Mouse (Mus musculus): ENCODE measurements at regions not wholly inside any gene's neighbourhood (a gene's known extent, or its start where the extent isn't known, plus 50 kb on each side); places are given as distances from the start of the nearest gene placed in this dataset.

- no peaks in the 10 kb centered on the region for H3K36me3 ChIP-seq (ENCODE audit: control insufficient read depth, insufficient read depth, low read length)
- 64% methylated on average over 2 of the region's 2 CpGs for WGBS
- no peak overlapping the region for H3K9ac ChIP-seq (ENCODE audit: low read length)
- ATAC-seq (ENCODE audit: low FRiP score, low TSS enrichment) (no peak), DNase-seq (ENCODE audit: low spot score) (no peak)
- no peak overlapping the region for H3K4me2 ChIP-seq (replicated peaks; ENCODE audit: low read depth)
- H3K9me3 ChIP-seq (ENCODE audit: control insufficient read depth, low read length), result no peaks in the 10 kb centered on the region
- H3K4me3 ChIP-seq (ENCODE audit: low read depth, low read length), result no peak overlapping the region
- no peaks in the 10 kb centered on the region for H3K27me3 ChIP-seq (ENCODE audit: control insufficient read depth, insufficient read depth, low read length)
- no peaks in the 10 kb centered on the region for H3K4me1 ChIP-seq (replicated peaks; ENCODE audit: control insufficient read depth, insufficient read depth)
- H3K27ac ChIP-seq (replicated peaks), result no peak overlapping the region
- TF ChIP-seq CTCF (IDR thresholded peaks at IDR 0.05; ENCODE audit: low read depth), result no peak
- no peak for TF ChIP-seq EP300 (optimal IDR thresholded peaks at IDR 0.05)
Measured at GRCm38 (mm10) chr1:187484821-187485220, 123.8 kb upstream of the Esrrg start.

- DNase-seq (ENCODE audit: low spot score), result no peak
- 84% methylated on average over 13 of the region's 13 CpGs for WGBS
- Histone ChIP-seq H3K36me3 (ENCODE audit: control insufficient read depth, insufficient read depth, low read length) (no peaks in the 10 kb centered on the region), H3K9ac (ENCODE audit: low read length) (no peak overlapping the region), H3K4me1 (replicated peaks; ENCODE audit: control insufficient read depth, insufficient read depth) (no peaks in the 10 kb centered on the region), H3K4me2 (replicated peaks; ENCODE audit: low read depth) (no peak overlapping the region), H3K9me3 (ENCODE audit: control insufficient read depth, low read length) (no peaks in the 10 kb centered on the region), H3K27ac (replicated peaks) (no peak overlapping the region), H3K27me3 (ENCODE audit: control insufficient read depth, insufficient read depth, low read length) (no peaks in the 10 kb centered on the region), H3K4me3 (ENCODE audit: low read depth, low read length) (no peak overlapping the region)
- no peak for TF ChIP-seq CTCF (IDR thresholded peaks at IDR 0.05; ENCODE audit: low read depth)
- TF ChIP-seq EP300 (optimal IDR thresholded peaks at IDR 0.05), result no peak
- ATAC-seq (ENCODE audit: low FRiP score, low TSS enrichment), result no peak
Measured at GRCm38 (mm10) chr1:187487948-187488690, 120.5 kb upstream of the Esrrg start.

- no peak overlapping the region for H3K9ac ChIP-seq (ENCODE audit: low read length)
- TF ChIP-seq EP300 (optimal IDR thresholded peaks at IDR 0.05) (no peak), CTCF (IDR thresholded peaks at IDR 0.05; ENCODE audit: low read depth) (no peak)
- ATAC-seq (ENCODE audit: low FRiP score, low TSS enrichment) (no peak), DNase-seq (ENCODE audit: low spot score) (no peak)
- H3K27me3 ChIP-seq (ENCODE audit: control insufficient read depth, insufficient read depth, low read length), result no peaks in the 10 kb centered on the region
- no peaks in the 10 kb centered on the region for H3K4me1 ChIP-seq (replicated peaks; ENCODE audit: control insufficient read depth, insufficient read depth)
- no peak overlapping the region for H3K4me3 ChIP-seq (ENCODE audit: low read depth, low read length)
- 80% methylated on average over 3 of the region's 3 CpGs for WGBS
- no peak overlapping the region for H3K4me2 ChIP-seq (replicated peaks; ENCODE audit: low read depth)
- no peak overlapping the region for H3K27ac ChIP-seq (replicated peaks)
- no peaks in the 10 kb centered on the region for H3K36me3 ChIP-seq (ENCODE audit: control insufficient read depth, insufficient read depth, low read length)
- H3K9me3 ChIP-seq (ENCODE audit: control insufficient read depth, low read length), result no peaks in the 10 kb centered on the region
Measured at GRCm38 (mm10) chr1:187489452-187489851, 119.1 kb upstream of the Esrrg start.

GRCm38 (mm10) chr1:187505368-187505767 is 103.2 kb upstream of the Esrrg start:
- 40% methylated on average over 9 of the region's 9 CpGs for WGBS
- DNase-seq (ENCODE audit: low spot score) (no peak), ATAC-seq (ENCODE audit: low FRiP score, low TSS enrichment) (no peak)
- H3K4me3 ChIP-seq (ENCODE audit: low read depth, low read length), result no peak overlapping the region
- H3K9me3 ChIP-seq (ENCODE audit: control insufficient read depth, low read length), result no peaks in the 10 kb centered on the region
- H3K36me3 ChIP-seq (ENCODE audit: control insufficient read depth, insufficient read depth, low read length), result no peaks in the 10 kb centered on the region
- no peak overlapping the region for H3K4me2 ChIP-seq (replicated peaks; ENCODE audit: low read depth)
- H3K27ac ChIP-seq (replicated peaks), result no peak overlapping the region
- H3K27me3 ChIP-seq (ENCODE audit: control insufficient read depth, insufficient read depth, low read length), result no peaks in the 10 kb centered on the region
- no peaks in the 10 kb centered on the region for H3K4me1 ChIP-seq (replicated peaks; ENCODE audit: control insufficient read depth, insufficient read depth)
- no peak for TF ChIP-seq CTCF (IDR thresholded peaks at IDR 0.05; ENCODE audit: low read depth)
- TF ChIP-seq EP300 (optimal IDR thresholded peaks at IDR 0.05), result no peak
- no peak overlapping the region for H3K9ac ChIP-seq (ENCODE audit: low read length)

GRCm38 (mm10) chr1:187507217-187507616 is 101.4 kb upstream of the Esrrg start:
- Histone ChIP-seq H3K9me3 (ENCODE audit: control insufficient read depth, low read length) (no peaks in the 10 kb centered on the region), H3K27ac (replicated peaks) (no peak overlapping the region), H3K4me3 (ENCODE audit: low read depth, low read length) (no peak overlapping the region), H3K9ac (ENCODE audit: low read length) (no peak overlapping the region), H3K36me3 (ENCODE audit: control insufficient read depth, insufficient read depth, low read length) (no peaks in the 10 kb centered on the region), H3K4me1 (replicated peaks; ENCODE audit: control insufficient read depth, insufficient read depth) (no peaks in the 10 kb centered on the region), H3K27me3 (ENCODE audit: control insufficient read depth, insufficient read depth, low read length) (no peaks in the 10 kb centered on the region), H3K4me2 (replicated peaks; ENCODE audit: low read depth) (no peak overlapping the region)
- WGBS, result 64% methylated on average over 6 of the region's 6 CpGs
- no peak for TF ChIP-seq CTCF (IDR thresholded peaks at IDR 0.05; ENCODE audit: low read depth)
- TF ChIP-seq EP300 (optimal IDR thresholded peaks at IDR 0.05), result no peak
- DNase-seq (ENCODE audit: low spot score), result no peak
- ATAC-seq (ENCODE audit: low FRiP score, low TSS enrichment), result no peak

GRCm38 (mm10) chr1:187531349-187531922 is 77.2 kb upstream of the Esrrg start:
- H3K9ac ChIP-seq (ENCODE audit: low read length), result no peak overlapping the region
- DNase-seq (ENCODE audit: low spot score), result no peak
- 86% methylated on average over 9 of the region's 9 CpGs for WGBS

More at GRCm38 (mm10) chr1:187531349-187531922, 77.2 kb upstream of the Esrrg start:
- Histone ChIP-seq H3K4me1 (replicated peaks; ENCODE audit: control insufficient read depth, insufficient read depth) (no peaks in the 10 kb centered on the region), H3K27ac (replicated peaks) (no peak overlapping the region), H3K27me3 (ENCODE audit: control insufficient read depth, insufficient read depth, low read length) (no peaks in the 10 kb centered on the region), H3K4me3 (ENCODE audit: low read depth, low read length) (no peak overlapping the region), H3K9me3 (ENCODE audit: control insufficient read depth, low read length) (no peaks in the 10 kb centered on the region), H3K36me3 (ENCODE audit: control insufficient read depth, insufficient read depth, low read length) (no peaks in the 10 kb centered on the region), H3K4me2 (replicated peaks; ENCODE audit: low read depth) (no peak overlapping the region)
- ATAC-seq (ENCODE audit: low FRiP score, low TSS enrichment), result no peak
- no peak for TF ChIP-seq EP300 (optimal IDR thresholded peaks at IDR 0.05)
- TF ChIP-seq CTCF (IDR thresholded peaks at IDR 0.05; ENCODE audit: low read depth), result no peak

All from stomach, postnatal 0 days (tissue).